Mouse (Mus musculus) NIH3T3 (cell line): ENCODE data around the gene Slc27a4.

Experiments used
- DNase-seq: peaks from one replicate; pipeline ENCODE4 v3.0.0-alpha.2; 2012; ENCODE audit warnings: low read depth

Slc27a4 gene

GRCm38 (mm10) chr2:29856451-29857260 lies 54.2 kb downstream of the Slc27a4 start:
- DNase-seq: no peak

DNA sequence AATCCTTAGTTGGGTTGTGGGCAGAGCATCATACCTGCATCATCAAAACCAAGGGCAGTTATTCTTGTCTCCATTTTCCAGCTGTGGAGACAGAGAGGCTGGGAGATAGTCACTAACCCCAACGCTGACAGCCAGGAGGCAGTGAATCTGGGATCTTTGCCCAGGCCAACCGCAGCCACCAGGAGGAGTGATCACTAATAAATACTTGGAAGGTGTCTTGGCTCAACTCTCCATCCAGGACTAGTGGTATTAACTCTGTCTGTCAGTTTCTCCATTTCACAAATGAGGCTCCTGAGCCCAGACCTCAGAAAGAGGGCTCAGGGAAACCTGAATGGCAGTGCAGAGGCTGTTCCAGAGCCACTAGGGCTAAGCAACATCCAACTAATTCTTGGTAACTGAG lies 54.9 kb downstream of the Slc27a4 start:
- peak; percentile 76 for DNase-seq

- no peak for DNase-seq
Observed at GRCm38 (mm10) chr2:29857967-29858366, 55.5 kb downstream of the Slc27a4 start.

GRCm38 (mm10) chr2:29858748-29859473 lies 56.5 kb downstream of the Slc27a4 start:
- DNase-seq: peak; percentile 36

DNA sequence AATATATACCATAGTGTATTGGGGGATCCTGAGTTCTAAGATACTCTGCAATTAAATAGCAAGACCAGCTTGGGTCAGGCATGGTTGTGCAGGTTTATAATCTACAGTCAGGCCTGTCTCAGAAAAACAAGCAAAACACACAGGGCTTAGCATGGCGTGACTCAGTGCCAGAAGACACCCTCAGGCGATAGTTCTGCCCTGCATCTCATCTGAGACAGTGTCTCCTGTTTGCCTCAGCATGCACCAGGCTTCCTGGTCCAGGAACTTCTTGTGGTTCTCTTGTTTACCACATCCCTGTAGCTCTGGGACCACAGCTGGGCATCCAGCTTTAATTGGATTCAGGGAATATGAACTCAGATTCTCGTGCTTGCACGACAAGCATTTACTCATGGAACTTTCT lies 62.7 kb downstream of the Slc27a4 start:
- DNase-seq: peak; percentile 70
